In the genomic region with DNA sequence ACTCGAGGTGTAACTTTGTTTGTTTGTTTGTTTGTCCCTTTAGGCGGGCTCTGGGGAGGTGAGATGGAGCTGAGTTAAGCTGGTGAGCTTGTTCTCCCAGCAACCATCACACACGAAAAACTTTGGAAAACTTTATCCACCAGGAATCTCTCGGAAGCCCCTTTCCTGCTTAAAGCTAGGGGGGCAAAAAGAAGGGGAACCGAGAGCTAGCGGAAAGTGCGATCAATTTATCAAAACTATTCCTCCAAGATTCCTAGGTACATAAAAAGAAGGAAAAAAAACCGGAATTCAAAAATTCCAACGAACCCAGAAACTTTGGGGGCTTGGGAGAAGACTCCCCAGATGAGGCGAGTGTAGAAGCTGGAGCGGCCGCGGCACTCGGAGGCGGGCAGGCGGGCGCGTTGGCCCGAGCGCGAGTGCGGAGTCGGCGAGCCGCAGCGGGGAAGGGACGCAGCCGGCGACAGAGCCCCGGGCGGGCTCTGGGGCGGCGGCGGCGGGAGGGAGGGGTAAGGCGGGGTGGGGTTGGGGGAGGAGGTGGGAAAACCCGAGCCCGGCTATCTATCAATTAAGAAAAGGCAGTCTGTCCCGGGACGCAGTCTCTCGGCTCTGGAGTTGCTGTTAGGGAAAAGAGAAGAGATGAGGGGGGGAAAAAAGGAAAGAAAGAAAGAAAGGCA, we compare ENCODE assay signal across 8 mouse cellular contexts. TPM values are rescaled to one million over a fixed set of nuclear protein-coding genes. Genes with fewer than 3 reads are reported as not detected.
DNase-seq lines count a peak whose midpoint lies in the region; ATAC-seq and TF ChIP-seq lines count a peak whose summit lies in the region.

No protein-coding gene starts in this region.

- no peak for TF ChIP-seq CTCF in lung, embryonic 14.5 days (IDR thresholded peaks at IDR 0.05; ENCODE audit: low read depth)
- TF ChIP-seq CTCF in small intestine, adult 2 months (IDR thresholded peaks at IDR 0.05; ENCODE audit: extremely low read depth, insufficient read length, insufficient replicate concordance, low read depth, low read length) = no peak

- ATAC-seq in lung, embryonic 14.5 days (ENCODE audit: insufficient read depth) = peak; percentile 4; the same call in 1 of the 2 replicates
- no peak for ATAC-seq in liver, embryonic 11.5 days (replicated peaks; ENCODE audit: low FRiP score)

- no peak for TF ChIP-seq POLR2A in small intestine, adult 2 months (IDR thresholded peaks at IDR 0.05; ENCODE audit: low read depth, low read length)

- H3K27me3 ChIP-seq in lung, embryonic 14.5 days (ENCODE audit: insufficient read depth, low read length) = peaks cover 67% of the 10 kb centered on the region
- H3K27me3 ChIP-seq in liver, embryonic 11.5 days (replicated peaks; ENCODE audit: control insufficient read depth, insufficient read depth, low read length) = peaks cover 78% of the 10 kb centered on the region
- H3K27me3 ChIP-seq in small intestine, adult 2 months (ENCODE audit: control insufficient read depth, insufficient read depth, low read length) = peaks cover 64% of the 10 kb centered on the region

- no peaks in the 10 kb centered on the region for H3K9me3 ChIP-seq in lung, embryonic 14.5 days (ENCODE audit: low read depth, low read length)
- H3K9me3 ChIP-seq in liver, embryonic 11.5 days (ENCODE audit: control insufficient read depth, low read length) = no peaks in the 10 kb centered on the region

- DNase-seq in lung, embryonic 14.5 days = peak; percentile 68
- no peak for DNase-seq in lung, postnatal 25 days (ENCODE audit: low spot score)
- DNase-seq in embryo, embryonic 10.5 days (ENCODE audit: low spot score) = peak; percentile 53
- peak; percentile 37 to 38 for DNase-seq in heart, postnatal 36 days
- DNase-seq in liver, embryonic 11.5 days (ENCODE audit: low spot score) = peak; percentile 42
- DNase-seq in T-cell, adult 2 months (ENCODE audit: low spot score) = no peak
- DNase-seq in natural killer cell, adult 2 months (ENCODE audit: low spot score in 2 of 2) = no peak

- H3K27ac ChIP-seq in lung, embryonic 14.5 days (ENCODE audit: low read depth) = no peak overlapping the region
- no peak overlapping the region for H3K27ac ChIP-seq in liver, embryonic 11.5 days (ENCODE audit: low read depth, low read length)
- no peak overlapping the region for H3K27ac ChIP-seq in small intestine, adult 2 months (ENCODE audit: insufficient read depth, low read depth, low read length)

- H3K4me2 ChIP-seq in lung, embryonic 14.5 days = peak overlapping the region; percentile 87
- H3K4me2 ChIP-seq in liver, embryonic 11.5 days = peak overlapping the region; percentile 77

- peak overlapping the region; percentile 32 for H3K9ac ChIP-seq in lung, embryonic 14.5 days
- H3K9ac ChIP-seq in liver, embryonic 11.5 days (ENCODE audit: low read depth, low read length) = no peak overlapping the region

- H3K4me3 ChIP-seq in lung, embryonic 14.5 days (ENCODE audit: low read depth, low read length) = peak overlapping the region; percentile 46
- H3K4me3 ChIP-seq in liver, embryonic 11.5 days (ENCODE audit: low read depth, low read length) = peak overlapping the region; percentile 47
- peak overlapping the region; percentile 59 for H3K4me3 ChIP-seq in small intestine, adult 2 months (ENCODE audit: low read depth, low read length)

- intact Hi-C loops in heart, postnatal 36 days (cut with DNase I) = loop anchor here (2.0 to 10.0 kb wide), 3 partner anchors 52 to 546 kb away; a partner anchor contains a TSS

- under 1% methylated on average over 41 of the region's 41 CpGs for WGBS in lung, embryonic 14.5 days
- WGBS in liver, embryonic 11.5 days = 2% methylated on average over 41 of the region's 41 CpGs
- under 1% methylated on average over 41 of the region's 41 CpGs for WGBS in small intestine, adult 2 months

- no peaks in the 10 kb centered on the region for H3K36me3 ChIP-seq in lung, embryonic 14.5 days (ENCODE audit: insufficient read depth)
- H3K36me3 ChIP-seq in liver, embryonic 11.5 days (ENCODE audit: control insufficient read depth, insufficient read depth, low read length) = no peaks in the 10 kb centered on the region
- H3K36me3 ChIP-seq in small intestine, adult 2 months (ENCODE audit: control insufficient read depth, insufficient read depth, low read length) = no peaks in the 10 kb centered on the region

- peaks cover 15% of the 10 kb centered on the region; the same call in 1 of the 2 replicates for H3K4me1 ChIP-seq in lung, embryonic 14.5 days (ENCODE audit: insufficient read depth)
- peaks cover 10% of the 10 kb centered on the region for H3K4me1 ChIP-seq in liver, embryonic 11.5 days (replicated peaks; ENCODE audit: control insufficient read depth, insufficient read depth, low read length)
- peaks cover 16% of the 10 kb centered on the region for H3K4me1 ChIP-seq in small intestine, adult 2 months (ENCODE audit: control insufficient read depth, insufficient read depth, insufficient read length, low read length)

RNA-seq across cellular contexts. Expression of a gene that starts 5.3 kb away (rescaled TPM):
- polyA plus RNA-seq in lung, embryonic 14.5 days (2014; fragmentation: Nextera tagmentation; extraction: Ambion mirVana) = 1.6 and 2.2 TPM in 2 replicates
- 10 to 100 TPM in 1 of 2 experiments, 1 to 10 TPM in 1; 6.0 to 16.9 TPM for total RNA-seq in heart, postnatal 36 days (2021)
- polyA plus RNA-seq in liver, embryonic 11.5 days (2014; fragmentation: Nextera tagmentation; extraction: Ambion mirVana) = 0.75 and 1.0 TPM in 2 replicates
- 2.6 and 3.0 TPM in 2 replicates for polyA plus RNA-seq in small intestine, adult 2 months (2012; rRNA removed)

Comparison
In these comparisons a context has a peak if more than half of its experiments do, and no peak if none do; other contexts are left out.
1. DNase-seq: peak in lung, embryonic 14.5 days (single experiment), embryo, embryonic 10.5 days (single experiment), heart, postnatal 36 days (2 of 2) and liver, embryonic 11.5 days (single experiment); none in lung, postnatal 25 days (single experiment), T-cell, adult 2 months (single experiment) and natural killer cell, adult 2 months (0 of 2).
2. Peak in every context shown above with its lines, with median percentiles within 50 percentile points of each other: H3K4me3 ChIP-seq.